Mouse (Mus musculus): ENCODE data around the gene Grik2.

GRCm38 (mm10) chr10:49381852-49382251, 406.7 kb downstream of the Grik2 start:
- TF ChIP-seq CTCF (IDR thresholded peaks at IDR 0.05; ENCODE audit: extremely low read depth, insufficient read depth, low read length) (no peak), POLR2A (IDR thresholded peaks at IDR 0.05; ENCODE audit: extremely low read depth, insufficient read depth, low read length) (no peak)
